Mouse (Mus musculus) CH12.LX (cell line): Measurements from ENCODE around the gene Gm21973. TPM values are rescaled to one million over a fixed set of nuclear protein-coding genes. Genes with fewer than 3 reads are reported as not detected.

Experiments
- DNase-seq: peaks from one replicate; pipeline ENCODE4 v3.0.0-alpha.2; 2013; ENCODE audit errors: extremely low read depth
- H3K27ac ChIP-seq: 2 replicates; pipeline ENCODE4 v1.5.1; 2012; ENCODE audit warnings: low read depth, mild to moderate bottlenecking, control low read depth, moderate library complexity; ENCODE audit not compliant: insufficient read depth
- H3K27me3 ChIP-seq: replicated peaks from 2 replicates; pipeline ENCODE3; 2012; ENCODE audit warnings: inconsistent platforms
- H3K36me3 ChIP-seq, 2 experiments: replicated peaks in 1 of 2; 2 replicates each; pipeline versions ENCODE3 to v1.6.1; 2012; ENCODE audit warnings: inconsistent platforms in 1 of 2, low read length in 1 of 2, mild to moderate bottlenecking in 1 of 2, mixed read lengths in 1 of 2, moderate library complexity in 1 of 2; ENCODE audit not compliant: control insufficient read depth in 1 of 2, insufficient read depth in 1 of 2
- H3K4me1 ChIP-seq, 2 experiments: 2 replicates each; pipeline ENCODE4 v1.6.1; 2012; ENCODE audit warnings: inconsistent platforms in 1 of 2, moderate library complexity in 1 of 2; ENCODE audit not compliant: insufficient read depth in 2 of 2, control insufficient read depth in 1 of 2
- H3K4me2 ChIP-seq: 2 replicates; pipeline ENCODE4 v1.6.1; 2012; ENCODE audit warnings: low read depth, mild to moderate bottlenecking, control low read depth; ENCODE audit not compliant: poor library complexity, insufficient read depth, severe bottlenecking
- H3K4me3 ChIP-seq, 3 experiments: fragments of 150-350 bp in 1 of 3; sonication (generic) in 1 of 3; replicated peaks in 1 of 3; 2 replicates each; pipeline versions ENCODE3 to v1.5.1; 2011 to 2012; ENCODE audit warnings: low read depth in 2 of 3, low read length in 2 of 3, mild to moderate bottlenecking in 2 of 3, moderate library complexity in 2 of 3, control low read depth in 1 of 3, improper control_type of control experiment in 1 of 3, inconsistent platforms in 1 of 3, mixed read lengths in 1 of 3; ENCODE audit not compliant: poor library complexity in 1 of 3
- H3K79me2 ChIP-seq: replicated peaks from 2 replicates; pipeline ENCODE4 v1.6.1; 2012; ENCODE audit warnings: mild to moderate bottlenecking, moderate library complexity; ENCODE audit not compliant: control insufficient read depth, poor library complexity, insufficient read depth, severe bottlenecking; ENCODE audit errors: extremely low read depth
- H3K9ac ChIP-seq: 2 replicates; pipeline ENCODE4 v1.6.1; 2012; ENCODE audit warnings: low read depth, mild to moderate bottlenecking, control low read depth, moderate library complexity; ENCODE audit not compliant: insufficient read depth
- H3K9me3 ChIP-seq: replicated peaks from 2 replicates; pipeline ENCODE3; 2012; ENCODE audit warnings: low read length, inconsistent platforms, mixed read lengths
- BHLHE40 ChIP-seq: IDR thresholded peaks from 2 replicates; pipeline ENCODE4 v1.6.1; 2011; ENCODE audit warnings: mild to moderate bottlenecking, low read depth, low read length, improper control_type of control experiment
- CHD2 ChIP-seq: IDR thresholded peaks from 2 replicates; pipeline ENCODE4 v1.6.1; 2011; ENCODE audit warnings: low read length, improper control_type of control experiment
- CTCF ChIP-seq, 2 experiments: IDR thresholded peaks in 1 of 2; conservative IDR thresholded peaks in 1 of 2; 2 replicates each; pipeline ENCODE4 v1.5.1; 2011 to 2012; ENCODE audit warnings: low read depth in 2 of 2, low read length in 2 of 2, improper control_type of control experiment in 1 of 2, inconsistent platforms in 1 of 2, mild to moderate bottlenecking in 1 of 2, moderate library complexity in 1 of 2
- ELF1 ChIP-seq: IDR thresholded peaks from 2 replicates; pipeline ENCODE4 v1.6.1; 2014; ENCODE audit warnings: low read depth, mild to moderate bottlenecking, inconsistent platforms, low read length, improper control_type of control experiment
- ETS1 ChIP-seq: conservative IDR thresholded peaks from 2 replicates; pipeline ENCODE4 v1.6.1; 2012; ENCODE audit warnings: low read depth, mild to moderate bottlenecking, inconsistent platforms, low read length, improper control_type of control experiment, moderate library complexity
- GABPA ChIP-seq: IDR thresholded peaks from 2 replicates; pipeline ENCODE4 v1.6.1; 2012; ENCODE audit warnings: low read depth, low read length, improper control_type of control experiment, inconsistent platforms; ENCODE audit not compliant: insufficient replicate concordance
- HCFC1 ChIP-seq: IDR thresholded peaks from 2 replicates; pipeline ENCODE4 v1.6.1; 2012; ENCODE audit warnings: low read depth, mild to moderate bottlenecking, inconsistent platforms, low read length, improper control_type of control experiment
- IRF4 ChIP-seq: IDR thresholded peaks from 2 replicates; pipeline ENCODE4 v1.6.1; 2014; ENCODE audit warnings: low read depth, mild to moderate bottlenecking, inconsistent platforms, low read length, improper control_type of control experiment
- JUND ChIP-seq: conservative IDR thresholded peaks from 2 replicates; pipeline ENCODE4 v1.6.1; 2011; ENCODE audit warnings: low read depth, low read length, improper control_type of control experiment
- MAFK ChIP-seq: IDR thresholded peaks from 2 replicates; pipeline ENCODE4 v1.6.1; 2011; ENCODE audit warnings: low read length, improper control_type of control experiment; ENCODE audit not compliant: insufficient replicate concordance
- MXI1 ChIP-seq: IDR thresholded peaks from 2 replicates; pipeline ENCODE4 v1.6.1; 2011; ENCODE audit warnings: mild to moderate bottlenecking, low read depth, low read length, improper control_type of control experiment
- MYC ChIP-seq: IDR thresholded peaks from 2 replicates; pipeline ENCODE4 v1.6.1; 2011; ENCODE audit warnings: low read depth, mild to moderate bottlenecking, improper control_type of control experiment, low read length
- NELFE ChIP-seq: IDR thresholded peaks from 2 replicates; pipeline ENCODE4 v1.6.1; 2011; ENCODE audit warnings: low read depth, low read length, improper control_type of control experiment
- NRF1 ChIP-seq: IDR thresholded peaks from 2 replicates; pipeline ENCODE4 v1.6.1; 2014; ENCODE audit warnings: low read depth, mild to moderate bottlenecking, inconsistent platforms, low read length, improper control_type of control experiment, moderate library complexity
- POLR2AphosphoS2 ChIP-seq: IDR thresholded peaks from 2 replicates; pipeline ENCODE4 v1.6.1; 2011; ENCODE audit warnings: low read depth, low read length, improper control_type of control experiment
- RAD21 ChIP-seq: IDR thresholded peaks from 2 replicates; pipeline ENCODE4 v1.6.1; 2011; ENCODE audit warnings: low read depth, mild to moderate bottlenecking, low read length, improper control_type of control experiment, moderate library complexity
- RCOR1 ChIP-seq: conservative IDR thresholded peaks from 2 replicates; pipeline ENCODE4 v1.6.1; 2012; ENCODE audit warnings: low read depth, mild to moderate bottlenecking, inconsistent platforms, low read length, improper control_type of control experiment
- SIN3A ChIP-seq: IDR thresholded peaks from 2 replicates; pipeline ENCODE4 v1.6.1; 2012; ENCODE audit warnings: low read length, improper control_type of control experiment, inconsistent platforms
- TBP ChIP-seq: conservative IDR thresholded peaks from 2 replicates; pipeline ENCODE4 v1.6.1; 2011; ENCODE audit warnings: low read depth, low read length, improper control_type of control experiment
- TCF12 ChIP-seq: IDR thresholded peaks from 2 replicates; pipeline ENCODE4 v1.6.1; 2014; ENCODE audit warnings: low read depth, mild to moderate bottlenecking, inconsistent platforms, low read length, improper control_type of control experiment
- UBTF ChIP-seq: IDR thresholded peaks from 2 replicates; pipeline ENCODE4 v1.6.1; 2012; ENCODE audit warnings: low read depth, mild to moderate bottlenecking, inconsistent platforms, low read length, improper control_type of control experiment, moderate library complexity
- USF2 ChIP-seq: conservative IDR thresholded peaks from 2 replicates; pipeline ENCODE4 v1.6.1; 2011; ENCODE audit warnings: low read depth, low read length, improper control_type of control experiment
- ZMIZ1 ChIP-seq: IDR thresholded peaks from 2 replicates; pipeline ENCODE4 v1.6.1; 2012; ENCODE audit warnings: low read depth, mild to moderate bottlenecking, inconsistent platforms, low read length, improper control_type of control experiment
- dilution Hi-C: fragments of 300-500 bp; cut with MboI; formaldehyde crosslinking; loops from 2 replicates; pipeline ENCODE4 v1.14.3; 2020; ENCODE audit warnings: low sequenced_read_pairs; ENCODE audit not compliant: extremely low pct_unique_long_range_greater_than_20kb, extremely low pct_ligation_motif_present
- in situ Hi-C: fragments of 300-500 bp; cut with MboI; formaldehyde crosslinking; loops from 3 replicates; pipeline ENCODE4 v1.14.3; 2019; ENCODE audit warnings: low sequenced_read_pairs, low pct_ligation_motif_present, low pct_unique_long_range_greater_than_20kb, mixed read lengths
- polyA plus RNA-seq: library from polyadenylated mRNA; unstranded; fragments of >175 nt; gene quantifications from 2 replicates; pipeline ENCODE4 v1.2.1, GENCODE M21; 2012; ENCODE audit warnings: low read depth; ENCODE audit not compliant: insufficient read length
- total RNA-seq, 2 experiments: library from RNA; depleted of rRNA; stranded (reverse); fragments of 300-350 nt in 1 of 2; fragments of >200 nt in 1 of 2; gene quantifications; 2 replicates each; pipeline ENCODE4 v1.2.3; 2012 to 2014

The Gm21973 gene
- total and polyA plus RNA-seq, 3 experiments: not detected

DNA sequence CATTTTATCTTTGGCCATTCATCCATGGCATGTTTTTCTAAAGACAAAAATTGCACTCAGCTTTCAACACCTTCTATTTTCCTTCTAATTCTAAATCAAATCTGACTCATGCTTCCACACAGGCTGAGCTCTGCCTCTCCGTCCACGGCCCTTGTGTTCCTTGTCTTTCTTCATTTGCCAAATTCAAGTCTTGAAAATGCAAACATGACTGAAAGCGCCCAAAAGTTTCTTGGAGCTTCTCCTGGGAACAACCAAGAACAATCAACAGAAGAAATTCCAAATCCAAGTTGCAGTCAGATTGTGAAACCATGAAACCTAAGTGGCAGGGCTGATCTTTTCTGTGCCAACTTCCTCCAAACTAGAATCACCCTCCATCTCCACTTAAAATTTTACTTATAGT lies 13.4 kb downstream of the Gm21973 start:
- H3K27ac ChIP-seq: no peak overlapping the region
- H3K4me2 ChIP-seq: no peak overlapping the region; the same call in 1 of the 2 replicates
- no peaks in the 10 kb centered on the region for H3K79me2 ChIP-seq
- TF ChIP-seq RAD21 (no peak), CHD2 (no peak), UBTF (no peak), TBP (no peak), CTCF (conservative IDR thresholded peaks at IDR 0.05 in 1 of 2, IDR thresholded peaks at IDR 0.05 in 1 of 2; ENCODE audit: low read depth in 2 of 2, low read length in 2 of 2) (no peak), MYC (no peak), RCOR1 (no peak), MXI1 (no peak), MAFK (no peak), NELFE (no peak), HCFC1 (no peak), ELF1 (no peak), ETS1 (no peak), JUND (no peak), BHLHE40 (no peak), TCF12 (no peak), USF2 (no peak), NRF1 (no peak)
- no peaks in the 10 kb centered on the region for H3K9me3 ChIP-seq
- no peaks in the 10 kb centered on the region for H3K36me3 ChIP-seq
- dilution Hi-C loops: no loop called here
- no peak overlapping the region for H3K9ac ChIP-seq
- no peaks in the 10 kb centered on the region for H3K27me3 ChIP-seq
- H3K4me1 ChIP-seq: no peaks in the 10 kb centered on the region
- no peak overlapping the region for H3K4me3 ChIP-seq
- in situ Hi-C loops: no loop called here
- no peak for DNase-seq

- Histone ChIP-seq H3K27me3 (no peaks in the 10 kb centered on the region), H3K4me1 (no peaks in the 10 kb centered on the region), H3K9ac (no peak overlapping the region), H3K4me3 (no peak overlapping the region), H3K9me3 (no peaks in the 10 kb centered on the region), H3K27ac (no peak overlapping the region), H3K4me2 (0 out of 2 replicates have a peak overlapping the region, but pooled peaks have one; percentile 24), H3K36me3 (no peaks in the 10 kb centered on the region), H3K79me2 (no peaks in the 10 kb centered on the region)
- dilution Hi-C loops (no loop called here), in situ Hi-C loops (no loop called here)
- DNase-seq: no peak
- no peak for TF ChIP-seq POLR2AphosphoS2
- TF ChIP-seq MXI1: no peak
- no peak for TF ChIP-seq SIN3A
- no peak for TF ChIP-seq HCFC1
- TF ChIP-seq RAD21: no peak
- TF ChIP-seq GABPA: no peak
- TF ChIP-seq ZMIZ1: no peak
- no peak for TF ChIP-seq RCOR1
- no peak for TF ChIP-seq IRF4
Observed at GRCm38 (mm10) chr15:10347044-10347443, 21.9 kb downstream of the Gm21973 start.
